Mouse (Mus musculus): ENCODE measurements around the gene Sart3.

Sart3 gene

DNA sequence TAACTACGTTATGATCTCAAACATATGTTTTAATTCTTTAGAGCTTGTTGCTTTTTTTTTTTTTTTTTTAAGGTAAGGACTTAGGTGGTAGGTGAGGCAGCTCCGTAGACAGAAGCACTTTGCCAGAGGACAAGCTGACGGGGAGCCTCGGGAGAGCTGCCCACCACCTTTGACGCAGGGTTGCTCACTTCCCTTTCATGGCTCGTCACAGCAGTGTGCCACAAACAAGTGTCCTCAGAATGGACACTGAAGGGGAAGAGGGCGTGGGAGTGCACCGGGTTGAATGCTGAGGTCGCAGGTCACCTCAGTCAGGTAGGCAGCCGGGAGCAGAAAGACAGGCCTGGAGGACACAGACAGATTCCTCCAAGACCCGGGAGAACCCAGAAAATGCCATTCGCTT lies 46.9 kb downstream of the Sart3 start:
- no peak for DNase-seq (ENCODE audit: low read depth)

DNA sequence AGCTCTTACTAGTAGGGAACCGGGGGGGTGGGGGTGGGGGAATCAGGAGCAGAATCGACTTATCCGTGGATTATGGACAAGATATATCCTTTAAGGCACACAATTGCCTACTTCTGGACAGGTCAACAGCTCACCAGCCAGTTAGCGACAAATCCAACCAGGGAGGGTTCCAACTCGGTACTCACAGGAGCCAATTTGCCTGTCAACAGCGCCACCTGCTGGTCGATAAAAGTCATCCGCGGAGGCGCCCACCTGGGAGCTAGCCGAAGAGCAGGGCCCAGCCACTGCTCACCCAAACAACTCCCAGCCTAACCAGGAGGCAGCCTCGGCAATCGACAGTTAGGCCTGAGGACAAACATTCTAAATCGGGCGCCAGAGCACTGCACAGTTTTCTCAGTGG lies 47.9 kb downstream of the Sart3 start, which contains the start of gene 1700069L16Rik:
Gene 1700069L16Rik (minus strand): TSS at position 327 of the 400 bp plus-strand sequence.
- DNase-seq (ENCODE audit: low read depth): peak; percentile 84

GRCm38 (mm10) chr5:113723567-113724237 lies 48.6 kb downstream of the Sart3 start:
- no peak for DNase-seq (ENCODE audit: low read depth)

GRCm38 (mm10) chr5:113722224-113723013 lies 49.9 kb downstream of the Sart3 start:
- no peak for DNase-seq (ENCODE audit: low read depth)

- DNase-seq (ENCODE audit: low read depth): no peak
Observed at GRCm38 (mm10) chr5:113719221-113719661, 53.1 kb downstream of the Sart3 start.

DNA sequence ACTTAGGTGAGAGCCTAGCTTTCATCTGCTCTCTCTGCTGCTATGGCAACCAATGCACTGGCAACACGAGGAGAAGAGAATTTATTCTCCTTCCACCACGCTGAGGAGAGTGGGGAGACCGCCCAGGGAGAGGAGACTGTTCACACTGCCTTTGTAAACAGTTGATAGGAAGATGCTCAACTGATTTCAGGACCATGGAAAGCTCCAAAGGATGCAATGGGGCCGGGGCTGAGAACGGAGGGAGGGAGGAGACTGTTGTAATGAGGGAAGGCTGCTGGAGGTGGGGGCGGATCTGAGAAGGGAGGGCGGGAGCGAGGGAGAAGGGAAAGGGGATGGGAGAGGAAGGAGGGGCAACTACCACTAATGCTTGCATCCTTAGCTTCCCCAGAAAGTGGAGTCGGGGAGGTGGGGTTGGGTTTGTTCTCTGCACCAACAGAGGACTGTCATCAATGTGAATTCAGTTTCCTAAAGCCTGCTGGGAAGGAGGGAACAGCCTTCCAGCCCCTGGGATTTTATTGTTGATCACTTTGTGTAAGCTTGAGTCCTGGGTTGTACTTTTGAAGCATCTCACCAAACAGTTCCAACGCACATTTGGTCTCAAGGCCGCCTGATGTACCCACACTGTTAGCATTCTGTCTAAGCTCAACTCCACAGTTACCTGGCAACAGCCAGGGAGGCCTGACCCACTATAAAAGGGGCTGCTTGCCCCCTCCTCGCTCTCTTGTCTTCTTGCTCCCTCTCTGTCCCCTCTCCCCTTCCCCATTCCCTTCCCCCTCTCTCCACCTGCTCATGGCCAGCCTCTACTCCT lies 55.5 kb downstream of the Sart3 start:
- DNase-seq (ENCODE audit: low read depth): no peak

DNA sequence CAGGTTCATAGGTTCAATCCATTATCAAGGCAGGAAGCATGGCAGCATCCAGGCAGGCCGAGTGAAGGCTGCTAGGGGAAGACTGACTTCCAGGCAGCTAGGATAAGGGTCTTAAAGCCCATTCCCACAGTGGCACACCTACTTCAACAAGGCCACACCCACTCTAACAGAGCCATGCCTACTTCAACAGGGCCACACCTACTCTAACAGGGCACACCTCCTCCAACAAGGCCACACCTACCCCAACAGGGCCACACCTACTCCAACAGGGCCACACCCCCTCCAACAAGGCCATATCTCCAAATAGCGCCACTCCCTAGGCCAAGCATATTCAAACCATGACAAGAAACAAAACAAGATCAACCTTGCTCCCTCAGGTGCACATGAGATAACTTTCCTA lies 59.4 kb downstream of the Sart3 start:
- no peak for DNase-seq (ENCODE audit: low read depth)

GRCm38 (mm10) chr5:113703803-113704585 lies 68.3 kb downstream of the Sart3 start:
- no peak for DNase-seq (ENCODE audit: low read depth)

- DNase-seq (ENCODE audit: low read depth): no peak
Observed at GRCm38 (mm10) chr5:113700388-113701023, 71.8 kb downstream of the Sart3 start.

- no peak for DNase-seq (ENCODE audit: low read depth)
Observed at GRCm38 (mm10) chr5:113694415-113694814, 77.9 kb downstream of the Sart3 start.

- no peak for DNase-seq (ENCODE audit: low read depth)
Observed at GRCm38 (mm10) chr5:113694000-113694399, 78.3 kb downstream of the Sart3 start.

DNA sequence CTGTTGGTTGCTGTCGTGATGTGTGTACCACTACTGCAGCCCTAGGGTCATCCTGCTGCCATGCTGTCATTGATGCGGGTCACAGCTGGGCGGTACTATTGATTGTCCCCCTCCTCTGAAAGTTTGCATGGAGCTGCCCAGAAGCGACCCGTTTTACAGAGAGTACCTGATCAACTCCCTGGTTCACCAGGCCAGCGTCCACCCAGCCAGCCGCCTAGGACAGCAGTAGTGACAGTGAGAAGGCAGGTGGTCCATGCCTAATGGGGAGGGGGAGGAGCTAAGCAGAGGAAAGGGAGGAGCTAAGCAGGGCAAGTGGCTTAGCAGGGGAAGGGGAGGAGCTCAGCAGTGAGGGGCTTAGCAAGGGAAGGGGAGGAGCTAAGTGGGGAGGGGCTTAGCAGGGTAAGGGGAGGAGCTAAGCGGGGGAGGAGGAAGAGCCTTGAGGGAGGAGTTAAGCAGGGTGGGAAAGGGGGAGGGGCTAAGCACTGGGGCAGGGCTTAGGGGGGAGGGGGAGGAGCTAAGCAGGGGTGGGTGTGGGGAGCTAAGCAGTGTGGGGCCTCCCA lies 79.0 kb downstream of the Sart3 start:
- no peak for DNase-seq (ENCODE audit: low read depth)

Data from naive thymus-derived CD4-positive, alpha-beta T cell, adult 2 months (primary cell).